34 mouse cellular contexts compared by ENCODE assay signal in genomic region chr4:35173551-35173950, GRCm38 (mm10). TPM values are rescaled to one million over a fixed set of nuclear protein-coding genes. Genes with fewer than 3 reads are reported as not detected.
DNase-seq lines count a peak whose midpoint lies in the region; ATAC-seq lines count a peak whose summit lies in the region.
"Had no signal": no experiment of that assay in that cellular context is flagged by ENCODE, and none has a peak within 500 bp of the region (broad histone marks: within the 10 kb centered on the region; RNA-seq: fewer than 3 reads in every experiment).

No protein-coding gene starts in this region.

- no peak overlapping the region; the same call in 1 of the 2 replicates for H3K27ac ChIP-seq in embryonic facial prominence, embryonic 14.5 days (replicated peaks; ENCODE audit: low read depth, low read length)
- no peak overlapping the region for H3K27ac ChIP-seq in embryonic facial prominence, embryonic 10.5 days (replicated peaks)
- no peak overlapping the region for H3K27ac ChIP-seq in midbrain, embryonic 11.5 days (ENCODE audit: low read depth, low read length)
- no peak overlapping the region for H3K27ac ChIP-seq in midbrain, embryonic 13.5 days
- H3K27ac ChIP-seq in embryonic facial prominence, embryonic 15.5 days (replicated peaks), result 0 out of 2 replicates have a peak overlapping the region, but pooled peaks have one; percentile 3
- H3K27ac ChIP-seq: embryonic facial prominence, embryonic 13.5 days; forebrain, embryonic 13.5 days; gastrocnemius, adult 2 months; heart, adult 2 months; heart, embryonic 10.5 days; heart, embryonic 13.5 days; hindbrain, embryonic 14.5 days; hindbrain, postnatal 0 days had no signal

- peak; percentile 54 for DNase-seq in embryonic facial prominence, embryonic 14.5 days (ENCODE audit: low spot score)
- no peak for DNase-seq in embryonic facial prominence, embryonic 10.5 days (ENCODE audit: low spot score)
- DNase-seq in midbrain, embryonic 11.5 days (ENCODE audit: low spot score, missing footprints), result peak; percentile 37
- DNase-seq in gastrocnemius, adult 8-10 months (ENCODE audit: low spot score in 2 of 2), result no peak
- DNase-seq in liver, result no peak
- DNase-seq: adrenal gland, adult 2 months; adrenal gland, postnatal 14 days; B cell, adult 2 months; cerebellum, adult 11 months; cerebellum, adult 2 months; cerebellum, adult 9-11 months; cerebellum, postnatal 25 days; forebrain, postnatal 0 days; gastrocnemius, adult 2 months; gastrocnemius, postnatal 36 days; heart, adult 2 months; heart, postnatal 14 days; heart, postnatal 4 days had no signal

- H3K27me3 ChIP-seq in embryonic facial prominence, embryonic 14.5 days (replicated peaks; ENCODE audit: control insufficient read depth, insufficient read depth, low read length), result no peaks in the 10 kb centered on the region
- H3K27me3 ChIP-seq in embryonic facial prominence, embryonic 10.5 days (replicated peaks; ENCODE audit: low read depth, poor library complexity, severe bottlenecking), result no peaks in the 10 kb centered on the region
- no peaks in the 10 kb centered on the region for H3K27me3 ChIP-seq in midbrain, embryonic 11.5 days (ENCODE audit: control insufficient read depth, insufficient read depth, low read length)
- no peaks in the 10 kb centered on the region for H3K27me3 ChIP-seq in midbrain, embryonic 13.5 days
- H3K27me3 ChIP-seq in embryonic facial prominence, embryonic 15.5 days, result no peaks in the 10 kb centered on the region
- H3K27me3 ChIP-seq: CH12.LX; embryonic facial prominence, embryonic 13.5 days; forebrain, embryonic 13.5 days; heart, embryonic 13.5 days had no signal

- H3K4me1 ChIP-seq in embryonic facial prominence, embryonic 14.5 days (ENCODE audit: control insufficient read depth, insufficient read depth, low read length), result peaks cover 19% of the 10 kb centered on the region
- H3K4me1 ChIP-seq in embryonic facial prominence, embryonic 10.5 days, result no peaks in the 10 kb centered on the region; the same call in 1 of the 2 replicates
- no peaks in the 10 kb centered on the region for H3K4me1 ChIP-seq in midbrain, embryonic 11.5 days (ENCODE audit: control insufficient read depth, insufficient read depth, low read length)
- H3K4me1 ChIP-seq in midbrain, embryonic 13.5 days (replicated peaks), result no peaks in the 10 kb centered on the region
- H3K4me1 ChIP-seq in embryonic facial prominence, embryonic 15.5 days, result peaks cover 18% of the 10 kb centered on the region
- H3K4me1 ChIP-seq: heart, embryonic 10.5 days had no signal

- no peaks in the 10 kb centered on the region for H3K36me3 ChIP-seq in embryonic facial prominence, embryonic 14.5 days (ENCODE audit: control insufficient read depth, insufficient read depth, low read length)
- H3K36me3 ChIP-seq in embryonic facial prominence, embryonic 10.5 days (replicated peaks), result no peaks in the 10 kb centered on the region
- H3K36me3 ChIP-seq in midbrain, embryonic 11.5 days (ENCODE audit: control insufficient read depth, insufficient read depth, low read length), result no peaks in the 10 kb centered on the region
- H3K36me3 ChIP-seq in midbrain, embryonic 13.5 days, result no peaks in the 10 kb centered on the region
- H3K36me3 ChIP-seq in embryonic facial prominence, embryonic 15.5 days, result no peaks in the 10 kb centered on the region
- H3K36me3 ChIP-seq: embryonic facial prominence, embryonic 13.5 days; G1E; heart, embryonic 10.5 days; heart, embryonic 13.5 days had no signal

- no peak overlapping the region for H3K4me3 ChIP-seq in embryonic facial prominence, embryonic 14.5 days (ENCODE audit: low read depth, low read length)
- H3K4me3 ChIP-seq in embryonic facial prominence, embryonic 10.5 days, result no peak overlapping the region
- H3K4me3 ChIP-seq in midbrain, embryonic 11.5 days (ENCODE audit: low read depth, low read length), result no peak overlapping the region
- H3K4me3 ChIP-seq in midbrain, embryonic 13.5 days (replicated peaks), result no peak overlapping the region
- H3K4me3 ChIP-seq in embryonic facial prominence, embryonic 15.5 days (replicated peaks), result no peak overlapping the region
- H3K4me3 ChIP-seq: embryonic facial prominence, embryonic 13.5 days; forebrain, embryonic 13.5 days; gastrocnemius, adult 2 months; heart, adult 2 months; heart, embryonic 10.5 days; heart, embryonic 13.5 days had no signal

- H3K9me3 ChIP-seq in embryonic facial prominence, embryonic 14.5 days (ENCODE audit: control insufficient read depth, low read length), result no peaks in the 10 kb centered on the region
- no peaks in the 10 kb centered on the region for H3K9me3 ChIP-seq in embryonic facial prominence, embryonic 10.5 days
- H3K9me3 ChIP-seq in midbrain, embryonic 11.5 days (ENCODE audit: control insufficient read depth, low read length), result no peaks in the 10 kb centered on the region
- H3K9me3 ChIP-seq in midbrain, embryonic 13.5 days, result no peaks in the 10 kb centered on the region
- no peaks in the 10 kb centered on the region for H3K9me3 ChIP-seq in embryonic facial prominence, embryonic 15.5 days (replicated peaks)
- H3K9me3 ChIP-seq: embryonic facial prominence, embryonic 13.5 days; forebrain, embryonic 13.5 days; G1E; heart, embryonic 10.5 days; heart, embryonic 13.5 days had no signal

- no peak overlapping the region for H3K9ac ChIP-seq in embryonic facial prominence, embryonic 14.5 days (ENCODE audit: low read depth, low read length)
- H3K9ac ChIP-seq in midbrain, embryonic 11.5 days (ENCODE audit: low read length), result no peak overlapping the region
- no peak overlapping the region for H3K9ac ChIP-seq in midbrain, embryonic 13.5 days (replicated peaks)
- H3K9ac ChIP-seq in embryonic facial prominence, embryonic 15.5 days, result no peak overlapping the region
- H3K9ac ChIP-seq: embryonic facial prominence, embryonic 13.5 days; forebrain, embryonic 13.5 days; forebrain, postnatal 0 days; heart, embryonic 13.5 days; hindbrain, embryonic 14.5 days had no signal

- ATAC-seq in embryonic facial prominence, embryonic 14.5 days (ENCODE audit: low read depth), result no peak
- no peak for ATAC-seq in midbrain, embryonic 11.5 days (ENCODE audit: low FRiP score)
- no peak for ATAC-seq in midbrain, embryonic 13.5 days
- ATAC-seq in embryonic facial prominence, embryonic 15.5 days (ENCODE audit: insufficient number of reproducible peaks, low FRiP score, low TSS enrichment, low read depth), result peak; percentile 36; the same call in 1 of the 2 replicates
- ATAC-seq: forebrain, embryonic 13.5 days; forebrain, postnatal 0 days; hindbrain, postnatal 0 days; inflammation-experienced regulatory T-cells, adult 6 months; intestine, embryonic 16.5 days had no signal

- H3K4me2 ChIP-seq in embryonic facial prominence, embryonic 14.5 days (ENCODE audit: low read depth, low read length), result no peak overlapping the region
- H3K4me2 ChIP-seq in midbrain, embryonic 11.5 days, result no peak overlapping the region
- no peak overlapping the region for H3K4me2 ChIP-seq in midbrain, embryonic 13.5 days (replicated peaks)
- no peak overlapping the region for H3K4me2 ChIP-seq in embryonic facial prominence, embryonic 15.5 days (replicated peaks)
- H3K4me2 ChIP-seq: embryonic facial prominence, embryonic 13.5 days; forebrain, embryonic 13.5 days; heart, embryonic 13.5 days; hindbrain, embryonic 14.5 days had no signal

- WGBS in embryonic facial prominence, embryonic 14.5 days, result 50% methylated on average over 1 of the region's 1 CpGs
- WGBS in embryonic facial prominence, embryonic 10.5 days, result 77% methylated on average over 1 of the region's 1 CpGs
- WGBS in midbrain, embryonic 11.5 days, result 61% methylated on average over 1 of the region's 1 CpGs
- 78% methylated on average over 1 of the region's 1 CpGs for WGBS in midbrain, embryonic 13.5 days
- WGBS in embryonic facial prominence, embryonic 15.5 days, result 46% methylated on average over 1 of the region's 1 CpGs

RNA-seq across cellular contexts. Expression of gene Mob3b, which starts 16.3 kb away (rescaled TPM):
- 6.3 and 7.2 TPM in 2 replicates for polyA plus RNA-seq in embryonic facial prominence, embryonic 14.5 days (2014; fragmentation: Nextera tagmentation; extraction: Ambion mirVana)
- polyA plus RNA-seq in embryonic facial prominence, embryonic 10.5 days (2016; fragmentation: Nextera tagmentation; extraction: Ambion mirVana), result 14.0 and 15.4 TPM in 2 replicates
- polyA plus RNA-seq in midbrain, embryonic 11.5 days (2014; fragmentation: Nextera tagmentation; extraction: Ambion mirVana), result 16.5 and 18.3 TPM in 2 replicates
- 10.2 and 14.9 TPM in 2 replicates for polyA plus RNA-seq in midbrain, embryonic 13.5 days (2015; fragmentation: Nextera tagmentation; extraction: Ambion mirVana)
- 11.1 and 12.5 TPM in 2 replicates for polyA plus RNA-seq in embryonic facial prominence, embryonic 15.5 days (2015; fragmentation: Nextera tagmentation; extraction: Ambion mirVana)
- total RNA-seq in gastrocnemius, adult 8-10 months (2022), result 1 to 10 TPM in 1 of 4 experiments, under 1 TPM in 3; 0.19 to 1.5 (median 0.50) TPM
- polyA plus RNA-seq: G1E had no signal

RNA-seq across cellular contexts. Expression of gene Ifnk, which starts 21.7 kb away (rescaled TPM):
- polyA plus RNA-seq in embryonic facial prominence, embryonic 14.5 days (2014; fragmentation: Nextera tagmentation; extraction: Ambion mirVana), result not detected in 2 replicates
- polyA plus RNA-seq in embryonic facial prominence, embryonic 10.5 days (2016; fragmentation: Nextera tagmentation; extraction: Ambion mirVana), result 0.45 TPM in 2 replicates
- polyA plus RNA-seq in midbrain, embryonic 11.5 days (2014; fragmentation: Nextera tagmentation; extraction: Ambion mirVana), result 0.46 TPM in 1 of 2 replicates, not detected in the other
- polyA plus RNA-seq in midbrain, embryonic 13.5 days (2015; fragmentation: Nextera tagmentation; extraction: Ambion mirVana), result 0.26 TPM in 1 of 2 replicates, not detected in the other
- not detected in 2 replicates for polyA plus RNA-seq in embryonic facial prominence, embryonic 15.5 days (2015; fragmentation: Nextera tagmentation; extraction: Ambion mirVana)
- not detected for total RNA-seq in gastrocnemius, adult 8-10 months (2022)
- total RNA-seq: adrenal gland, adult 2 months; adrenal gland, postnatal 14 days; adrenal gland, postnatal 4 days; CH12.LX; common myeloid progenitor, adult 5-6 weeks; forebrain, postnatal 0 days; G1E; gastrocnemius, adult 2 months; gastrocnemius, postnatal 36 days; granulocyte monocyte progenitor cell, adult 5-6 weeks; heart, adult 2 months; heart, postnatal 14 days; heart, postnatal 4 days; hindbrain, postnatal 0 days had no signal
- polyA plus RNA-seq: adrenal gland, adult 2 months; cerebellum, adult 2 months; forebrain, embryonic 13.5 days; forebrain, postnatal 0 days; frontal cortex, adult 2 months; G1E; heart, adult 2 months; heart, embryonic 13.5 days; hindbrain, postnatal 0 days; inflammation-experienced regulatory T-cells, adult 6 months had no signal

RNA-seq across cellular contexts. Expression of gene C9orf72, which starts 52.4 kb away (rescaled TPM):
- polyA plus RNA-seq in embryonic facial prominence, embryonic 14.5 days (2014; fragmentation: Nextera tagmentation; extraction: Ambion mirVana), result 14.0 and 14.3 TPM in 2 replicates
- polyA plus RNA-seq in embryonic facial prominence, embryonic 10.5 days (2016; fragmentation: Nextera tagmentation; extraction: Ambion mirVana), result 14.2 and 15.9 TPM in 2 replicates
- 29.5 and 29.6 TPM in 2 replicates for polyA plus RNA-seq in midbrain, embryonic 11.5 days (2014; fragmentation: Nextera tagmentation; extraction: Ambion mirVana)
- 39.8 and 42.6 TPM in 2 replicates for polyA plus RNA-seq in midbrain, embryonic 13.5 days (2015; fragmentation: Nextera tagmentation; extraction: Ambion mirVana)
- 13.0 and 15.4 TPM in 2 replicates for polyA plus RNA-seq in embryonic facial prominence, embryonic 15.5 days (2015; fragmentation: Nextera tagmentation; extraction: Ambion mirVana)
- 10 to 100 TPM; 11.7 to 13.4 (median 12.2) TPM for total RNA-seq in gastrocnemius, adult 8-10 months (2022)

Comparison
In these comparisons a context has a peak if more than half of its experiments do, and no peak if none do; other contexts are left out.
1. DNase-seq: peak in embryonic facial prominence, embryonic 14.5 days (single experiment) and midbrain, embryonic 11.5 days (single experiment); none in embryonic facial prominence, embryonic 10.5 days (single experiment), gastrocnemius, adult 8-10 months (0 of 2) and liver (single experiment).